Mouse (Mus musculus) gastrocnemius, adult 8-10 months (tissue): ENCODE measurements around the gene Aqp3. TPM values are rescaled to one million over a fixed set of nuclear protein-coding genes. Genes with fewer than 3 reads are reported as not detected.
"Not testable (repeated sequence)": the region's sequence is repeated elsewhere in the genome, so short reads cannot be mapped to it uniquely, and the experiment has no call there.

Experiments
- DNase-seq, 2 experiments: peaks; one replicate each; pipeline ENCODE4 v3.0.0; 2022; ENCODE audit warnings: low spot score in 2 of 2
- total RNA-seq, 4 experiments: library from RNA; stranded (reverse); gene quantifications; 2 replicates each; pipeline ENCODE4 v1.2.4; 2022

The Aqp3 gene
- total RNA-seq, 4 experiments from 2014 or later: not detected

DNA sequence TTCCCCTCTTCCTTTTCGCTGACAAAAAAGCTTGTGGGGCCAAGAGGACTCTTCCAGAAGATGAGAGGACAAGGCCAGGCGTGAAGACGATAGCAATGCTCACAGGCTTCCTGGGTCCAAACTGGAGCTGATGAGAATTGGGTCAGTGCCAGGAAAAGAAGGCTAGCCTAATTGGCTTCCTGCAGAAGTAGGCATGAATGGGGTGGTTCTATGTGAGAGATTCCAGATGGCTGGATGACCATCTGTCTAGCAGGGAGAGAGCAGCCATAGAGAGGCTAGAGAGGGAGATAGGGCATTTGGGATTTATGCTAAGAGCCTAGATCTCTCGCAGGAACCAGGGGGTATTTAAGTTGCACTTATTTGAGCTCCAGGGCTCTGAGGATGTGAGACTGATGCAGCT lies 9.5 kb upstream of the Aqp3 start:
- no peak for DNase-seq

DNA sequence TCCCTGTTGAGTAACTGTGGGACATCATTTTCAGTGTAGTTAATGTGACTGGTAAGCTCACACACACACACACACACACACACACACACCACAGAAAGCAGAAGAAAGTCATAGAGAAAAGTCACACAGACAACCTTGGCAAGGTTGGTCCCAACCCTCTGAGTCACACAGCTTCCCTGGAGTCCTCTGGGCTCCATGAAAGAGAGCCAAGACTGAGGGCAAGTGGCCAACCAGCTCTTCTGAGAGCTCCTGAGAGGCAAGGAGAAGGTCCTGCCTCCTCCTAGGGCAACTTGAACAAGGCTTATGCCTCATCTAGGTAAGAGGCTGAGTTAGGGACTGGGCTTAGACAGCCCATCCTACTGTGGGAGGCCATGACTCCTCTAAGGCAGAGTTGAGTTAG lies 4.9 kb upstream of the Aqp3 start:
- DNase-seq: no peak

DNA sequence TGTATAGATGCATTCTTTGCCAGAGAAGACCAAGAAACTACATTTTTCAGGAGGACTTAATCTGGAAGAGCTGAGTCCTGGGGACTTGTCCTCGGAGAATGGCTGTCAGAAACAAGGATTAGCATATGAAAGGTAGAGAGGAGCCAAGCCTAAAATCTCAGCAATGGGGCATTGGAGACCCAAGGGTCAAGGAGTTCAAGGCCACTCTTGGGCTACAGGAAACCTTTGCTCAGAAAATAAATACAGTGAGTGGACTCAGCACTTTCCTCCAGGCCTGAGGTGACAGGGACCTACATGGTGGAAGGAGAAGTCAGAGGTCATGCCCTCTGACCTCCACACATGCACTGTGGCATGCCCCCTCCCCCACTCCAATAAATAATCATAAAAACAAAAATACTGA lies 3.0 kb upstream of the Aqp3 start:
- no peak for DNase-seq

DNA sequence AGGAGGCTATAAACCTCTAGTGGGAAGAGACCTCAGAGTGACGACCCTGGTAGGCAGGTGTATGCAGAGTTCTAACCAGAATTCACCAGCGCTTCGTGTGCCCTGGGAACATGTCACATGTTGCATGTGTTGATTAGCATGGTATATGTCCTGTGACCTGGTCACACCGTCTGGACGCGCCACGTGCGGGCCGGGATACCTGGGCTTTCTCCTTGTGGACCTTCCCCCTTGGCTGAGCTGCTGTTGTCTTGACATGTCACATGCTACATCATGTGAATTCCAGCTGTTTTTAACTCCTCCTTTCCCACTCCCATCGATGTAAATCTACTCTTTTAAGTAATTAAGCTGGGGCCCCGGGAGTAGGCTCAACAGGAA lies 581 bp upstream of the Aqp3 start:
- DNase-seq: no peak

- no peak for DNase-seq
Measured at GRCm38 (mm10) chr4:41097381-41097780, 602 bp downstream of the Aqp3 start.

- no peak for DNase-seq
Measured at GRCm38 (mm10) chr4:41096794-41097193, 1.2 kb downstream of the Aqp3 start.

DNA sequence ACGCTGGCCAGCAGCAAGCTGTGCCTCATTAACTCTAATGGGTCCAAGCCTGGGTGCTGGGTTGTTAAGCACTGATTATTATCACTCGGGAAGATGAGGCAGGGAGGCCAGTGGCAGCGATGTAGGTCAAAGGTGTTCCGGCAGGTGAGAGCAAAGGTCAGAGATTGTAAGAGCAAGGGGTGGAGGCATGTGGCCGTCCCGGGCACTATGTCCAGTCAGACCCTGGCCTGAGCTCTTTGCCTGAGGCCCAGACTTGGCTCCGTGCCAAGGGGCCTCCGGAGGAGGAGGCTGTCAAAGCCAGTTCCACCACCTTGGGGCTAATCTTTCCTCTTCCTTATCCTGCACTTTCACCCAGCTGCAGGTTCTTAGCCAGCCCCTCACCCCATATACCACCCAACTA lies 1.8 kb downstream of the Aqp3 start:
- DNase-seq: no peak

- DNase-seq: no peak
Measured at GRCm38 (mm10) chr4:41094361-41094760, 3.6 kb downstream of the Aqp3 start.

DNA sequence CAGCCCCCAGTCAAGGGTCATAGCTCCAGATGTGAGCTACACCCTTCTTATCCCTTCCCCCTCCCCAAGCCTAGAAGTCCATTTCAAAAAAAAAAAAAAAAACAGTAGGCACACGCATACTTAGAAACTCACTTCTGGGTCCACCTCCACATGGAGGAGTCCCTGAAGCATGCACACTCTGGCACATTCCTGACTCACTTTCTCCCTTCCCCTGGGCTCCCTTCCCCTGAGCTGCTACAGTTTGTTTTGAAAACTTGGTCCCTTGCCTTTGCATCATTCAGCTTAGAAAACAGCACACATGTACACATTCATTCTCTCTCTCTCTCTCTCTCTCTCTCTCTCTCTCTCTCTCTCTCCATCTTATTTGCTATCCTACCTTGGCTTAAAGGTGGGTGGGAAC lies 5.0 kb downstream of the Aqp3 start:
- DNase-seq: no peak

GRCm38 (mm10) chr4:41091391-41091790 lies 6.6 kb downstream of the Aqp3 start:
- DNase-seq: no peak

DNA sequence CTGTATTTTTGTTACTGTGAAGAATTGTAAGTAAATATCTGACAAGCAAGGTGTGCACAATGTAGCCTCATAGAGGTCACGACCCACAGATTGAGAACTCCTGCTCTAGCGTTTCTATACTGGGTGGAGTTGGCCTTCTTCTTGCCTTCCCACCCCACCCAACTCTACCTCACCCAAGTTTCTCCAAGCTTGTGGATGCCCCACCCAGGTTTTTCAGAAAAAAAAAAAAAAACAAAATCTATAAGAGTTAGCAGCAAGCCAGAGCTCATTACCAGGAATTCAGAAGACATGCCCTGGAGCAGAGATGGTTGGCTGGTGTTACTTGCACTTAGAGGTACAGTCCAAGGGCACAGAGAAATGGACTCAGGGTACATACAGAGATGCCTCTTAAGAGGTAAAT lies 8.3 kb downstream of the Aqp3 start:
- no peak for DNase-seq

- DNase-seq: no peak
Measured at GRCm38 (mm10) chr4:41089189-41089588, 8.8 kb downstream of the Aqp3 start.

DNA sequence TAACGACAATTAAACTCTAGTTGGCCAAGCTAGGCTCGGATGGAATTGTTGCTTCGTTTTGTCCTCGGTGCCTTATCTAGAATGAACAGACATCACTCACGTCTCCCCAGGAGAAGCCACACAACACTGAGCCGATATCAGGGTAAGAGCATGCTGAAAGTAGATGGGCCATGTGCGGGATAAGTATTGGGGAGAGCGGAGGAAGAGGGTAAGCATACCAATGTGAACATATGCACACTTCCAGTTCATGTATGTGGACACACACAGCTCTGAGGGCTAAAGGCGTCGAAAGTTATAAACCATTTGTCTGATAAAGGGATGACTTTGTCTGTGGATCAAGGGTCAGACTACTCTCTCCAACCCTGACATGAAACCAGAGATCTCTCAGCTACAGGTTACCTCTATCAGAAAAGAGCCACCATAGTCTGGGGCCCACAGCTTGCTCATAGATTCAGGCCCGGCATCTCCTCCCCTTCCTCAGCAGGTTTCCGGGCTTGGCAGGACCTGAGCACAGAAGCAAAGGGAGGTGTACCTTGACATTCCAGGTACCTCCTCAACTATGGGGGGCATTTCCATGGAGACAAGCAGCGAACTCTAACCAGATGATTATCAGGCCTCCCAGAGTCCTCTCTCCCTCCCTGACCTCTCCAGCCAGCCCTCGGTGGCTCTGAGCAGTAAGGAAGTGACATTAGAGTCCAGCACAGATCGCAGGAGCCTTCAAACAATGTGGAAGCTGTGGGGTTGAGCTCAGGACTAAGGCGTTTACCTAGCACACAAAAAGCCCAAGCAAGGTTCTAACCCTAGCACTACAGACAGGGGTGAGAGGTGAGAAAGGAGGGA lies 10.3 kb downstream of the Aqp3 start:
- no peak for DNase-seq

GRCm38 (mm10) chr4:41086947-41087346 lies 11.0 kb downstream of the Aqp3 start:
- no peak for DNase-seq

DNA sequence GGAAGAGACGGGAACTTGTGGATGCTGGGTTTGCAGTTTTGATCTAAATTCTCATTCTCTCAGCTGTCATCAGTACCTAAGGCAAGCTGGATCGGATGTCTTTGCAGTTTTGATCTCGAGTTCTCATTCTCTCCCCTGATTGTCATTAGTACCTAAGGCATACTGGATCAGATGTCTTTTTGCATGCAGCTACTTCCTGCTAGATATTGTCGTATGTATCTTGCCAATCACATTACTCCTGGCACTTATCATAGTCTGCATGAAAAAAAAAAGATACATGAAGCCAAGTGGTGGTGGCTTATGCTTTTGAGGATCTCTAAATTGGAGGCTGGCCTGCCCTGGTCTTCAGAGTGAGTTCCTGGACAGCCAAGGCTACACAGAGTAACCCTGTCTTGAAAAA lies 13.2 kb downstream of the Aqp3 start:
- no peak for DNase-seq

- not testable (repeated sequence) for DNase-seq
Measured at GRCm38 (mm10) chr4:41082803-41083202, 15.2 kb downstream of the Aqp3 start.

DNA sequence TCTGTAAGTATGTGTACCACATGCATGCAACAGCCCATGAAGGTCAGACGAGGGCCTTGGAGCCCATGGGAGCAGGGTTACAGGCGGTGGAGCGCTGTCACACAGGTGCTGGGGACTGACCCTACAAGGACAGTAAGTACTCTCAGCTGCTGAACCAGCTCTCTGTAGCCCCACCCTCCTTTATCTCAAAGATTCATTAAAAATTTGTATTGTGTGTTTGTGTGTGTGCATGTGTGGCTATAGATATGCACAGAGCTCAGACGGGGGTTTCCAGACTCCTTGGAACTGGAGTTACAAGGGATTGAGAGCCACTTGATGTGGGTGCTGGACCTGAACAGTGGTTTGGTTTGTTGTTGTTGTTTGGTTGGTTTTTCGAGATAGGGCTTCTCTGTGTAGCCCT lies 16.2 kb downstream of the Aqp3 start:
- no peak for DNase-seq

GRCm38 (mm10) chr4:41078726-41079125 lies 19.3 kb downstream of the Aqp3 start:
- no peak for DNase-seq

GRCm38 (mm10) chr4:41074461-41074860 lies 23.5 kb downstream of the Aqp3 start:
- DNase-seq: no peak

- no peak for DNase-seq
Measured at GRCm38 (mm10) chr4:41073008-41073817, 24.8 kb downstream of the Aqp3 start.

- no peak for DNase-seq
Measured at GRCm38 (mm10) chr4:41071500-41072429, 26.2 kb downstream of the Aqp3 start.

DNA sequence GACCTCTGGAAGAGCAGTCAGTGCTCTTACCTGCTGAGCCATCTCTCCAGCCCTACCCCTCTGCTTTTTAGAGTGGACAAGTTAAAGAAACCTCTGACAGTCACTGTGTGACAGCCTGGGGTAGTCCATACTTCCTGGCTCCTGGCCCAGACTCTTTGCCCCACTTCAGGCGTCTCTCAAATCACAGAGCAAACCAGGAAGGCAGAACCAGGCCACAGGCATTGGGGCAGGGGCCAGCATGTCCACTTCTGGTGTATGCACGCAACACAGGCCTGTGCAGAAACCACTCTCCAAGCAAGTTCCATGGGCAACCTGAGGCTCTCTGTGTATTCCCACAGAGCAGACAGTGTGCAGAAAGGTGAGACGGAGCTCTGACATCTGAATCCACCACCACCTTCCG lies 32.8 kb downstream of the Aqp3 start:
- DNase-seq: no peak
